Mouse (Mus musculus): Measurements from ENCODE around the gene Pdzrn3.

Pdzrn3 gene

DNA sequence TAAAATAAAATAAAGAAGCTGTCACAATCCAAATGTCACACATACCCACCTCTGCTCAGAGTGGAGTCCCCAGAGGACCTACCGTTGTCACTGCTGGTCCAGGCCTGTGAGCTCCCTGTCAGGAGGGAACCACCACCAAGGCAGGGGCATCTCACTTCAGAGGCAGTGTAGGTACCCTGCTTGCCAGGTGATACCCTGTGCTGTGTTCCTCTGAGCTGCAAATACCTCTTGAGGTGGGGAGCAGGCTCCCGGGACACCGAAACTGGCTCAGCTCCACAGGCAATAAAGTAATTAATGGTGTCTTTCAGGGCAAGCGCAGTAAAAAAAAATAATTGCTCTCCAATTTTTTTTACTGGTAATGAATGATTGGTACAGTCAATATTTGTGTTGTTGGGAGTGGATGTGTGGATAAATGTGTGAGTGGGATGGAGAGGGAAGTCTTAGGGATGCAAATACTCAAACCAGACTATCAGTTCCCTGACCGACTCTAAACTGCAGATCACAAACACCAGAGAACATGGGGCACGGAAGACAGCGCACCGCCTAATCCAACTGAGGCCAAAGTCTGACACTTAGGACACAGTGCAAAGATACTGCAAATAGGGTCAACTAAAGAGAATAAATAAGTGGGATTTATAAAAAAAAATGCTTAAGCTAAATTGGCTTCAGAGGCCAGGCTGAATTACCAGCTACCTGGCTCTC is 162.8 kb downstream of the Pdzrn3 start:
- in situ Hi-C loops (cut with MboI; ENCODE audit: unreplicated experiment in 2 of 2): no loop called here

DNA sequence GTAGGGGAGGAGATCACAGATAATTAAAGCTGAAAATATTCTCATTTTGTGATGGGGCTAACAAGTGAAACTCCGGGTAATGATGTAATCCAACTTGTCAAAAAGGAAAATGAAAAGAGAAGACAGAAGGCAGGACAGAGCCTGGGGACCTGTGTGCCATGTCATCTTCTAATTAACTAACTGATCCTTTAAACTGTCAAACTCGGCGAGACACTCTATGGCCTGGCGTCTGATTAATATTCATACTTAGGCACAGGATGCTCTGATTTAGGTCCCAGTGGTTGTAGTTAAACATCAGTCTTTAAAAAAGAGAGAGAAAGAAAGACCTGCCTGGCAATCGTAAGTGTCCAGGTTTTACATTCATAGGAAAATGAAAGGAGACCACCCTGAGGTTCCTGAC is 164.6 kb downstream of the Pdzrn3 start:
- in situ Hi-C loops (cut with MboI; ENCODE audit: unreplicated experiment in 2 of 2): no loop called here

DNA sequence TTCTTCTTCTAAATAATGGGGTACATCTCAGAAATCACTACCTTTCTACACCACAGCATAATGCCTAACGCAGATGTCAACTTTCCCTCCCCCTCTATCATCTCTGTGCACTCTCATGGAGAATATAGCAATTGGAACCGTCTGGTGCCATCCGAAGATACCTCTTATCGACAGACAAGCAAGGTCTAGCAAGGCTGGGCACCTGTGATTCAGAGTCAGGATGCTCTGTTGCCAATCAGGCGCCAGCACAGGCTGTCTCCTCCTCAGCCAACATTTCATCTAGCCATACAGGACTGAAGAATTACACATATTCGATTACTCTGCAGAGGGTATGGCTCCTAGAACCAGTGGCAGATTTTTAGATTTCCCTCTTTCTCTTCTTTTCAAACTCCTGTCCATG is 165.6 kb downstream of the Pdzrn3 start:
- in situ Hi-C loops (cut with MboI; ENCODE audit: unreplicated experiment in 2 of 2): no loop called here

DNA sequence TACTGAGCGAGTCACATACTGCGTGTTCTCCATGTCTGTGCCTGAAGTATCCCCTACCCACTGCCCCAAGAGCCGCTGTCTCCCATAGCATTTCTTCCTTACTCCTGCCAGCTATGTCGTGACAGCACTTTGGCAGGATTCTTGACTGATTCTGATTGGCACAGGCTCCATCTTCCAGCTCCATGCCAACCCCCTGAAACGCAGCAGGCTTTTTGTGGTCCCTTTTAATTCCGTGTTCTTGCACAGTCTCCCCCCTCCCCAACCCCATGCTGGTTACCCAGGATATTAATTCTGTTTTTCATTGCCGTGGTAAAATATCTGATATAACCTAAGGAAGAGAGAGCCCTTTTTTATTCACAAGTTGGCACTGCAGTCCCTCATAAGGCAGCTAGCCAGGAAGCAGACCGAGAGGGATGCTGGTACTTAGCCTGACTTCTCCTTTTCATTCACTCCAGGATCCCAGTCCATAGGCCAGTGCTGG is 166.3 kb downstream of the Pdzrn3 start:
- in situ Hi-C loops (cut with MboI; ENCODE audit: unreplicated experiment in 2 of 2): no loop called here

DNA sequence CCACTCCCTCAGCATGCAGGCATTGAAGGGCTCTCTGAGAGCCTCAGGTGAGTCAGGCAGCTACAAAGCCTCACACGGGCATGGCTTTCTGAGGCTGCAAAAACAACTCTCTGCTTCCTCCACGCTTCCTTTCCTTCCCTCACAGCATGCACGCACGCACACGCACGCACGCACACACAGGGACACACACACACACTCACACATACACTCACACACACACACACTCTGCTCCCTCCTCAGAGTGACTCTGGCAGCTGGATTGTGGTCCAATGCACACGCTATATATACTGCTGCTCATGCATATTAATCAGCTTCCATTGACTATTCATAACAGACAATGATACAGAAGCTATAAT is 178.8 kb downstream of the Pdzrn3 start:
- in situ Hi-C loops (cut with MboI; ENCODE audit: unreplicated experiment in 2 of 2): loop anchor here in 1 of 2 experiments (10.0 kb wide), 1 partner anchor 304 kb away; no protein-coding TSS in a partner anchor

DNA sequence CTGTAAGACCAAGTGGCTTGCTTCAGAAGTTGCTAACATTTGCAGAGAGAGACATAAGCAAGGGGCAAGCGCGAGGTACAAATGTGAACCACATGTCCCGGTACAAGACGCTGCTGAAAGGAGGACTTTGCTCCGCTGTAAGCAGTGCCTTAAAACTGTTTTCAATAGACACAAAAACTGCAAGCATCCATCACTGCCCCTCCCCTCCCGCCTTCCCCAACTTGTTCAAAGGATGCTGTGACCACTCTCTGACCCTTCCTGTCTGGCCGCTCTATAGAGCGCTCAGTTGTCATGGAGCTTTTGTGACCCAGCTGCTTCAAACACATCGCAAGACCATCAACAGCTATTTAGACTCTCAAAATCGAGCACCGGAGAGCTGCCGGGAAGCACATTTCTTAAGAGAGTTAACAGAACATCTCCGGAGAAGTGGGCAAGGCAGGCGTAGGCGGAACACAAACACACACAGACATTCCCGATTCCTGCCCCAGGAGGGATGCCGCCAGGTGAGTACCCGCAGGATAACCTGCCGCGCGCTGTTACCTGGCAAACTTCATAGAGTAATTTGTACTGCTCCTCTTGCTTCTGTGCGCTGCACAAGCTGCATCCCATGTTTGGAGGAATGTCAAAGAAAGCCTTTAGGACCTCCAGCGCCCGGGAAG is 179.3 kb downstream of the Pdzrn3 start:
- in situ Hi-C loops (cut with MboI; ENCODE audit: unreplicated experiment in 2 of 2): loop anchor here in 1 of 2 experiments (10.0 kb wide), 1 partner anchor 304 kb away; no protein-coding TSS in a partner anchor

DNA sequence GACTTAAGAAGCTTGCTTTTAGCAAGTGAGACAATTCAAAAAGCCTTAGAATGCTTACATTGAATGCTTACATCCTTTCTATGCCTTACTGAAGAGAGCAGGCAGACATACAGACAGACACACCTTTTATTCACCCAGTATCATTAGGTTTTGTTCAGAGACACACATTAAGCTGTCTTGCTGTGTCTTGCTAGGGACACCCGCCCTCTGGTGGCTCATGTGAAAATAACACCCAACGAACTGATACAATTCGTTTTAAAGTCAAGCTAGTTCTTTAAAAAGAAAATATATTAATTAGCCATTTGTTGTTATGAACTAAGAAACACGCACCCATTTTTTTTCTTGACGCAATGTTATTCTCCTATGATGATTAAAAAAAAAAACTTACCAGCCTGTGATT is 180.1 kb downstream of the Pdzrn3 start:
- in situ Hi-C loops (cut with MboI; ENCODE audit: unreplicated experiment in 2 of 2): loop anchor here in 1 of 2 experiments (10.0 kb wide), 1 partner anchor 303 kb away; no protein-coding TSS in a partner anchor

DNA sequence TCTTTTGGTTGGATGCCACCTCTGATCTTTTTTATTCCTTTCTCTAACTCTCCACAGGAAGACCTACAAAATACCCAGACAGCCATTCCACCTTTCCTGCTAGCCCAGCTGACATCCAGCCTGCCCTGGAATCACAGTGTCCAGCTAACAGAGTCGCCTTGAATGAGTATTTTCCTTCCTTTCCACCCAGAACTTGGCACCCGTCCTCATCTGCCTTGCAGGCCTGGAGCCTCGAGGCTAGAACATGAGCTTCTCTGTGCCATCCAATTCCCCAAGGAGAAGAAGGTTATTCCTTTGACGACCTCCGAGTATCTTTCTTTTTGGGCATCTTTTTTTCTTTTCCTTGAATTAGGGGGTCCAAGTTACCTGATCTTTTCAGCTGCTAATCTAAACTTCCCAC is 181.8 kb downstream of the Pdzrn3 start:
- in situ Hi-C loops (cut with MboI; ENCODE audit: unreplicated experiment in 2 of 2): loop anchor here in 1 of 2 experiments (10.0 kb wide), 1 partner anchor 301 kb away; no protein-coding TSS in a partner anchor

DNA sequence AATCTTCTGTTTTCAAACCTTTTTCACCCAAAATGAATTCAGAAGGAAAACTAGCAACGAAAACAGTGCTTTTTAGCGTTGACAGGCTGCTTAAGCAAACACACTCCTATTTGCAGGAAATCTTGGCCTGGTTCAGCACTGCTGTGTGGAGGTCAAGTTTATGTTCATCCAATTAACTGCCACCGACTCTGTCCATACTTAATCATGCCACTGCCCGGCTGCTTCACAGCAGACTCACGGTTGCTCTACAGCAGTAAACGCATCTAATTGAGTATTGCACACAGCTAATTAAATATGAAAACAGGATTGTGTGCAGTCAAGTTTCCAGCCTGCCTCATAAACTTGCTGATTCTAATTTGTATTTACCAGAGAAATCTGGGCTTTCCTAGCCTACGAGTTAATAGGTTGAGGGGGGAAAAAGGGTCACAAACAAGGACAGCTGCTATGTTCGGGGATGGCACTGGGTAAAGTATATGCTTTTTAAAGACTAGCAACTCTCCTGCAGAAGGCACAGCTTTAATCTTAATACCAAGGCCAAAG is 183.2 kb downstream of the Pdzrn3 start:
- in situ Hi-C loops (cut with MboI; ENCODE audit: unreplicated experiment in 2 of 2): loop anchor here in 1 of 2 experiments (10.0 kb wide), 1 partner anchor 300 kb away; no protein-coding TSS in a partner anchor

DNA sequence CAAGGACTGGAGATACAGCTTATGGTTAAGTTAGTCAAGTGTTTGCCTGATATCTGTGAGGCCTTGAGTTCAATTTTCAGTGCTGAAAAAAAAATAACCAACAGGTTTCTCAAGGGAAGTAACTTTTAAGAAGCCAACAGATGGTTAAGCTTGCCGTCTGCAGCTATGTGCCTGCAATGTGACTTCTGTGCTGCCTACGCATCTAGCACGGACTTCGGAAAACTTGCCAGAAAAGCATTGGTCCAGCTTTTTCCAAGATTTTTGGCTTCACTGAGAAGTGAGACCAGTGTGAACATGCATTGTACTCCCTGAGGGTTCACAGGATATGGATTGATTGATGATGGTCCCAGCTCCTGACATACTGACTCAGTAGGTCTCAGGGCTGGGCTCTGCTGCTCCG is 186.1 kb downstream of the Pdzrn3 start:
- in situ Hi-C loops (cut with MboI; ENCODE audit: unreplicated experiment in 2 of 2): loop anchor here in 1 of 2 experiments (10.0 kb wide), 1 partner anchor 297 kb away; no protein-coding TSS in a partner anchor

DNA sequence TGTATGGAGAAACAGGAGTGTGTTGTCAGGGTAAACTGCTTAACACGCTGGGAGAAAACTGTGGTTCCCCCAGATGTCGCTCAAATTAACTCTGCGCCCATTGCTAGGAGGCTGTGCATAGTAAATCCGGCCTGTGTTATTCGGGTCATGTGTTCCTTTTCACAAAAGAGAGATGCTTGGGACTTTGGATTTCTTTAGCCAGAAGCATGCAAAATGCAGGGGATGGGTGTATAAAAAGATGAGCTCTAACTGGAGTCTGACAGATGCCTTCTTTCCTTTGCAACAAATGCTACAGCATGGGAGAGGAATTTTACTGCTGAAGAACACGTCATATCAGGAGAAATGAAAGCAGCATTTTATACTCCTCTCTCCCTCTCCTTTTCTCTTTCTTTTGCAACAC is 190.4 kb downstream of the Pdzrn3 start:
- in situ Hi-C loops (cut with MboI; ENCODE audit: unreplicated experiment in 2 of 2): no loop called here

DNA sequence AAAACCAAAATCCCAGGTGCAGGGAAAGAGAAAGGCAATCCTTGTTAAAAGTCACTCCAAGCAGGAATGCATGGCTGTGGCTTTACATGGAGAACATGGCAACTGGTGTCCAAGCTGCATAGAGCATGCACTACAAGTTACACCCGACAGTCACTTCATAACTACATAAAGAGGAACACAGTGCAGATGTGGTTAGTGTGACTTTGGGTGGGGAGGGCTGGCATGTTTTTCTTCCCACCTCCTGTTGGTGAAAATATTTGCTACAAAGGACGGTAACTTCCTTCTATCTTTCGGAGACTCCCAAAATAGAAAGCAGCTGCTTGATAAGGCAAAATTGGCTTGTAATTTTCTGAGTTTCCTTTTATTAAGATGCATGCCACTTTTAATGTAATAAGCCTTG is 190.8 kb downstream of the Pdzrn3 start:
- in situ Hi-C loops (cut with MboI; ENCODE audit: unreplicated experiment in 2 of 2): no loop called here

DNA sequence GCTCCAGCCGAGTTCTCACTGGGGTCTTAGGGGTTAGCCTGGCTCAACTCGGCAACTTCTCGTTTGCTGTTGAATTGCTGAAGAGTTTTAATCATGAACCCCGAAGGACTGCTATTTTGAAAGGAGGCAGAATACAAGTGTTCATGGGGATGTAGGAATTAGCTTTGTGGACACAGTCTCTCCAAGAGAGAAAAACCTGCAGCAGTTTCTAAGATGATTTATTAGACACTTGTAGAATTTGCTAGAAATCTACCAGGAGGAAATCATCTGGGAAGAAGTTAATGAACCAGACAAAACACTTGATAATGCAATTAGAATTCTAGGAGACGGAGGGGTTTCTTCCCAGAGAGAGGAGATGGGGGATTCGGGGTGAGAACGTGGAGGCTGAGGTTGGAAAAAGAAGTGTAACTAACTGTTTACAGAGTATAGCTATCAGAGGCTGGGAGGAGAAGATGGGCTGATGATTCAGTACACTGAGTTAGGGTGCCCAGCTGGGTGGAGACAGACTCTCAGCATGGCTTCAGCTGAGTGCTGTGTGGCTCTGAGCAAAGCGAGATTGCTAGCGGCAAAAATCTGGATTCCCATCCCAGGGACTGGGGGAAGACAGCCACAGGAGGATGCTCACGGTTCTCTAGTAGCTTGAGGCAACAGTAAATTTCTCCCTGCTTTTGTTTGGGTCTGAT is 193.5 kb downstream of the Pdzrn3 start:
- in situ Hi-C loops (cut with MboI; ENCODE audit: unreplicated experiment in 2 of 2): no loop called here

DNA sequence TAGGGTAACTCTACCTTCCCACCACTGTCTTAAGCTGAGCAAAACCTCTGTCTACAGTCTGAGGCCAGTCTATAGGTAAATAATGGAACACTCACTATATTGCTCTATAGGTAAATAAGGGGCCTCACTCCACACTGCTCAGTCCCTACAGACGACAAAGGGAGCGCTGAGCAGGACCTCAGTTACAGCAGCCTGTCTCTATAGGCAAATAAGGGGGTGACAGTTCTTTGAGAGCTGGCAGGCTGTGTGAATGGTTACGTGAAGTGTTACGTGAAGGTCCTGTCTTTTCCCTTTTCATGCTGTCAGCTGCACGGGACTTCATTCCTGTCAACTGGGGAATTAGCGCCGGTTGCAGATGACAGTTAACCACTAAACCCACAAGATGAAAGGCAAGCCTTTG is 207.0 kb downstream of the Pdzrn3 start:
- in situ Hi-C loops (cut with MboI; ENCODE audit: unreplicated experiment in 2 of 2): no loop called here

DNA sequence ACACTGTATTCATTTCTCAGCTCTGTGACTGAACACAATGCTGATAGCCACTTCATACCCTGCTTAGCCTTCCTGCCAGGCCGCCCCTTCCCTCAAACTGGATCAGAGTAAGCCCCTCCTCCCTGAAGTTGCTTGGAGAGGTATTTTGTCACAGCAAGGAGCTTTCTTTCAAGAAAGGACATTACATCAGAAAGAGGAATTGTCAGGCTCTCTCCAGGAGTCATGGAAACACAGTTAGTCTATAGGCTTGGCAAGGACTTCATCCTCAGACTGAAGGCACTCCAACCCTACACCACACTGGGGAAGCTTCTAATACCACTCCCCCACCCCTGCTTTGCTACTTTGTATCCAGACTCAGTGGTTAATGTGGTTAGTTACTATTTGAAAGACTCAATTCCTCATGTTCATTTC is 224.2 kb downstream of the Pdzrn3 start:
- in situ Hi-C loops (cut with MboI; ENCODE audit: unreplicated experiment in 2 of 2): no loop called here

DNA sequence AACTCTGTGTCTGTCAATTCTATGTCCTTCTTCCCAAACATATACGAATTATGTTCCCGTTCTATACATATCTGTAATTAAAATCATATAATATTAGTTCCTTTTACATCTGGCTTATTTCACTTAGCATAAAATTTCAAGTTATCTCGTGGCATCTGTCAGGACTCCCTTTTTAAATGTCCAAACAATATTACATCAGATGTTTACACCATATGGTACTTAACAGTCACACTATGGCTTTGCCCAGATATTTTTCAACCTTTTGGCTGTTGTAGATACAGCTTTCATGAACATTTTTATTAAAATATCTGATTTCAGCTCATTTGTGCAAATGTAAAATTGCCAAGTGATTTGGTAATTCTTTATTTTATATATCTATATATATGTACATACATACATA is 242.3 kb downstream of the Pdzrn3 start:
- in situ Hi-C loops (cut with MboI; ENCODE audit: unreplicated experiment in 2 of 2): no loop called here

DNA sequence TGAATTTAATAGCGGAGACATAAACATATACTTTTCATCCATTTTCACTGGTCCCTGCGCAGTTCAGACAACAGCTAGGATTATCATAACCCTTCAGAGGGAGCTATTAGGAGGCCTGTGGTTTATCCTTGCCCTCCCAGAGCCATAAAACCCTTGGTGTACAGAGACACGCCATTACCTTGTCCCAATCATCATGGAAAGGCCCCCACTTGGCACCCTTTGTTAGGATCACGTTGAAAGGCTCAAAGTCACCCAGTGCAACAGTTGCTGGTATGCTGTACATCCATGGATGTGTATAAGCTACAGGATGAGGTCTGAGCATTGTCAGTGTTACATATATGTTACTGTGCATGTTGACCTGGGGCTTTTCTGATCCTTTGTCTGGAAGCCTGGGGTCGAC is 252.3 kb downstream of the Pdzrn3 start:
- in situ Hi-C loops (cut with MboI; ENCODE audit: unreplicated experiment in 2 of 2): no loop called here

DNA sequence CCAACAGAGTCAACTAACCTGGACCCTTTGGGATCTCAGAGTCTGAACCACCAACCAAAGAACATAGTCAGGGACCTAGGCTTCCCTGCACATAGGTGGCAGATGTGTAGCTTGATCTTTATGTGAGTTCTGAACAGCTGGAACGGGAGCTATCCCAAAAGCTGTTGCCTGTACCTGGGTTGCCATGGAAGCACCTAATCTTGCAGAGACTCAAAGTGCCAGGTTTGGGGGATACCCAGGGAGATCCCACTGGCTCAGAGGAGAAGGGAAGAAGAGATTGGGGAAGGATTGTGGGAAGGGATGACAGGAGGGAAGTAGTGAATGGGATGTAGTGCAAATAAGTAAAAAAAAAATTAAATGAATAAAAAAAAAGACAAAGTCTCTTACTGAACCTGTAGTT is 268.7 kb downstream of the Pdzrn3 start:
- in situ Hi-C loops (cut with MboI; ENCODE audit: unreplicated experiment in 2 of 2): no loop called here

DNA sequence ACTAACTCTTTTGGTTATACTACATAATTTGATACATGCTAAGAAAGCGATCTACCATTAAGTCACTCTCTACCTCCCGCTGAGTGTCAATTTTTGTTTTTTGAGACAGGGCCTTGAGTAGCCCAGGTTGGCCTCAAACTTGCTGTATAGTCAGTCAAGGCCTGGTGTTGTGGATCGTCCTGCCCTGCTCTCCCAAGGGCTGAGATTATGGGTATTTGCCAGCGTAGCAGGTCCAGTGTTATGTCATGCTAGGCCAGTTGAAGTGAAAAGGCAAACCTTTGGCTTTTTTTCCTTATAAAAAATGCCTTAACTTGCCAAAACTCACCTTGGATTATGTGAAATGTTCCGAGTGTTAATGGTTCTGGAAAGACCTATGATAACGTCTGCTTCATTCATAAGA is 274.2 kb downstream of the Pdzrn3 start:
- in situ Hi-C loops (cut with MboI; ENCODE audit: unreplicated experiment in 2 of 2): no loop called here

DNA sequence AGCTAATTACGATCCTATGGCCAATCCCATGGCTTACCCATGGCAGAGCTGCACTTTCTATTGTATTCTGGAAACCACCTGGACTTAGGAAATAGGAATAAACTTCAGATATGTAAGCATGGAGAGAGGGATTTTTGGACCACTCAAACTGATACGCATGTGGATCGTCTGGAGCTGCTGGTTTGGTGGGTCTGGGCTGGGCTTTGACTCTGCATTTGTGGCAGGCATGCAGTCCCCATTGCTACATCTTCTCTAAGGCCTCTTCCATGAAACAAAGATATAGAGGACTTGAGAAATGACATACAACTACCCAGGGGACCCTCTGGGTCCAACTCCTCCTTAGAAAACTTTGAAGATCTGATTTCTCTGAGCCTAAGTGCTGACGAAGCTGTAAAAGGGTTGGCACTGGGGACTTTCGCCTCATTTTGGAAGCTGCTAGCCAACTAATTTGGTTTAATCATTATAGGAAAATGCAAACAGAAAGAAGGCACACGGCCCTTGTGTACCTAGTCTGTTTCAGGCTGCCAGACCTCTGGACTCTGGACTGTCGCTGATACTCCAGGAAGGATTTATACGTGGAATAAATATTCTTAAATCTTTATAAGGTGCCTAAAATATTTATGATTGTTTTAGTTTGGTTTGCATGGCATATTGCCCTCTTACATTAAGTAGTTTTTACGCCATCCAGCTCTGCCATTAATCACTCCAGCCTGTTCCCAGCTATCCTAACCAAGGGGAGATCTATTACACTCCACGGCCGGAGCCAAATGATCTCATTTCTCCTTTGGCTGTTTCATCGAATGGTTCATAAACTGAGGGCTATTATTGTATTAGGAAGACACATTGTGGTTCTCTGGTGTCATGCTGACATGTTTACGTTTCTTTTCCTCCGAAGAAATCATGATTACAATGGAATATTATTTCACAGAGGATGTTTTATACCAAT is 275.7 kb downstream of the Pdzrn3 start:
- in situ Hi-C loops (cut with MboI; ENCODE audit: unreplicated experiment in 2 of 2): no loop called here
